Mouse (Mus musculus) embryonic fibroblast, embryonic 13.5 days (primary cell): ENCODE measurements around the gene B4galt4.

Source experiments
- CTCF ChIP-seq: IDR thresholded peaks from 2 replicates; pipeline ENCODE4 v1.5.1; 2011; ENCODE audit warnings: mild to moderate bottlenecking, control low read depth, low read length, moderate library complexity, borderline replicate concordance; ENCODE audit not compliant: insufficient read depth
- POLR2A ChIP-seq: IDR thresholded peaks from 2 replicates; pipeline ENCODE4 v1.6.1; 2011; ENCODE audit warnings: low read depth, mild to moderate bottlenecking, control low read depth, low read length, moderate library complexity

- no peak for TF ChIP-seq POLR2A
- TF ChIP-seq CTCF: no peak
Measured at GRCm38 (mm10) chr16:38694906-38695540, 47.0 kb upstream of the B4galt4 start.
